Mouse (Mus musculus): ENCODE results near the gene Slc17a9. TPM values are rescaled to one million over a fixed set of nuclear protein-coding genes. Genes with fewer than 3 reads are reported as not detected.

Slc17a9 gene
- polyA plus RNA-seq, 1 experiment = 6.1 TPM

- H3K9me3 ChIP-seq = no peaks in the 10 kb centered on the region
- TF ChIP-seq FLI1 (IDR thresholded peaks at IDR 0.05; ENCODE audit: low read length) (no peak), GATA1 (IDR thresholded peaks at IDR 0.05; ENCODE audit: borderline replicate concordance, low read length) (no peak)
- peaks cover 30% of the 10 kb centered on the region for H3K27me3 ChIP-seq (replicated peaks)
- no peaks in the 10 kb centered on the region for H3K36me3 ChIP-seq (replicated peaks; ENCODE audit: low read length)
- peaks cover 1% of the 10 kb centered on the region for H3K4me1 ChIP-seq
- H3K4me3 ChIP-seq (replicated peaks) = no peak overlapping the region
Measured at GRCm38 (mm10) chr2:180746569-180747192, 21.6 kb downstream of the Slc17a9 start.

GRCm38 (mm10) chr2:180748904-180749303, 23.8 kb downstream of the Slc17a9 start:
- TF ChIP-seq FLI1 (IDR thresholded peaks at IDR 0.05; ENCODE audit: low read length) (no peak), GATA1 (IDR thresholded peaks at IDR 0.05; ENCODE audit: borderline replicate concordance, low read length) (no peak)
- H3K4me1 ChIP-seq = no peaks in the 10 kb centered on the region; the same call in 1 of the 2 replicates
- no peak overlapping the region for H3K4me3 ChIP-seq (replicated peaks)
- H3K27me3 ChIP-seq (replicated peaks) = peaks cover 33% of the 10 kb centered on the region
- no peaks in the 10 kb centered on the region for H3K36me3 ChIP-seq (replicated peaks; ENCODE audit: low read length)
- no peaks in the 10 kb centered on the region for H3K9me3 ChIP-seq

GRCm38 (mm10) chr2:180754976-180755688, 30.1 kb downstream of the Slc17a9 start:
- TF ChIP-seq FLI1 (IDR thresholded peaks at IDR 0.05; ENCODE audit: low read length) (no peak), GATA1 (IDR thresholded peaks at IDR 0.05; ENCODE audit: borderline replicate concordance, low read length) (no peak)
- H3K4me1 ChIP-seq = no peaks in the 10 kb centered on the region
- H3K9me3 ChIP-seq = no peaks in the 10 kb centered on the region
- no peaks in the 10 kb centered on the region for H3K36me3 ChIP-seq (replicated peaks; ENCODE audit: low read length)
- H3K27me3 ChIP-seq (replicated peaks) = peaks cover 37% of the 10 kb centered on the region
- no peak overlapping the region for H3K4me3 ChIP-seq (replicated peaks)

GRCm38 (mm10) chr2:180755896-180756295, 30.8 kb downstream of the Slc17a9 start:
- Histone ChIP-seq H3K9me3 (no peaks in the 10 kb centered on the region), H3K4me3 (replicated peaks) (no peak overlapping the region), H3K36me3 (replicated peaks; ENCODE audit: low read length) (no peaks in the 10 kb centered on the region), H3K27me3 (replicated peaks) (peaks cover 39% of the 10 kb centered on the region), H3K4me1 (no peaks in the 10 kb centered on the region)
- TF ChIP-seq GATA1 (IDR thresholded peaks at IDR 0.05; ENCODE audit: borderline replicate concordance, low read length) (no peak), FLI1 (IDR thresholded peaks at IDR 0.05; ENCODE audit: low read length) (no peak)

- Histone ChIP-seq H3K36me3 (replicated peaks; ENCODE audit: low read length) (no peaks in the 10 kb centered on the region), H3K4me1 (no peaks in the 10 kb centered on the region), H3K27me3 (replicated peaks) (peaks cover 45% of the 10 kb centered on the region), H3K9me3 (no peaks in the 10 kb centered on the region), H3K4me3 (replicated peaks) (no peak overlapping the region)
- TF ChIP-seq GATA1 (IDR thresholded peaks at IDR 0.05; ENCODE audit: borderline replicate concordance, low read length) = no peak
- no peak for TF ChIP-seq FLI1 (IDR thresholded peaks at IDR 0.05; ENCODE audit: low read length)
Measured at GRCm38 (mm10) chr2:180756786-180757185, 31.7 kb downstream of the Slc17a9 start.

GRCm38 (mm10) chr2:180758513-180759263, 33.6 kb downstream of the Slc17a9 start:
- Histone ChIP-seq H3K36me3 (replicated peaks; ENCODE audit: low read length) (no peaks in the 10 kb centered on the region), H3K4me3 (replicated peaks) (peak overlapping the region; percentile 60), H3K27me3 (replicated peaks) (peaks cover 51% of the 10 kb centered on the region), H3K9me3 (no peaks in the 10 kb centered on the region), H3K4me1 (no peaks in the 10 kb centered on the region)
- TF ChIP-seq FLI1 (IDR thresholded peaks at IDR 0.05; ENCODE audit: low read length) (no peak), GATA1 (IDR thresholded peaks at IDR 0.05; ENCODE audit: borderline replicate concordance, low read length) (no peak)

GRCm38 (mm10) chr2:180764986-180765385, 39.9 kb downstream of the Slc17a9 start:
- Histone ChIP-seq H3K9me3 (no peaks in the 10 kb centered on the region), H3K4me1 (peaks cover 4% of the 10 kb centered on the region; the same call in 1 of the 2 replicates), H3K36me3 (replicated peaks; ENCODE audit: low read length) (no peaks in the 10 kb centered on the region), H3K27me3 (replicated peaks) (peaks cover 63% of the 10 kb centered on the region), H3K4me3 (replicated peaks) (no peak overlapping the region)
- TF ChIP-seq FLI1 (IDR thresholded peaks at IDR 0.05; ENCODE audit: low read length) = no peak
- no peak for TF ChIP-seq GATA1 (IDR thresholded peaks at IDR 0.05; ENCODE audit: borderline replicate concordance, low read length)

- Histone ChIP-seq H3K4me3 (replicated peaks) (no peak overlapping the region), H3K36me3 (replicated peaks; ENCODE audit: low read length) (no peaks in the 10 kb centered on the region), H3K4me1 (peaks cover 4% of the 10 kb centered on the region; the same call in 1 of the 2 replicates), H3K27me3 (replicated peaks) (peaks cover 69% of the 10 kb centered on the region), H3K9me3 (no peaks in the 10 kb centered on the region)
- TF ChIP-seq FLI1 (IDR thresholded peaks at IDR 0.05; ENCODE audit: low read length) = no peak
- no peak for TF ChIP-seq GATA1 (IDR thresholded peaks at IDR 0.05; ENCODE audit: borderline replicate concordance, low read length)
Measured at GRCm38 (mm10) chr2:180765713-180766112, 40.6 kb downstream of the Slc17a9 start.

GRCm38 (mm10) chr2:180775223-180775622, 50.2 kb downstream of the Slc17a9 start:
- peaks cover 4% of the 10 kb centered on the region; the same call in 1 of the 2 replicates for H3K4me1 ChIP-seq
- H3K9me3 ChIP-seq = no peaks in the 10 kb centered on the region
- H3K36me3 ChIP-seq (replicated peaks; ENCODE audit: low read length) = no peaks in the 10 kb centered on the region
- no peak for TF ChIP-seq GATA1 (IDR thresholded peaks at IDR 0.05; ENCODE audit: borderline replicate concordance, low read length)
- no peak for TF ChIP-seq FLI1 (IDR thresholded peaks at IDR 0.05; ENCODE audit: low read length)
- peaks cover 84% of the 10 kb centered on the region for H3K27me3 ChIP-seq (replicated peaks)
- H3K4me3 ChIP-seq (replicated peaks) = no peak overlapping the region

All from megakaryocyte, embryonic 14.5 days (primary cell).